20 mouse cellular contexts compared by ENCODE assay signal in the genomic region with DNA sequence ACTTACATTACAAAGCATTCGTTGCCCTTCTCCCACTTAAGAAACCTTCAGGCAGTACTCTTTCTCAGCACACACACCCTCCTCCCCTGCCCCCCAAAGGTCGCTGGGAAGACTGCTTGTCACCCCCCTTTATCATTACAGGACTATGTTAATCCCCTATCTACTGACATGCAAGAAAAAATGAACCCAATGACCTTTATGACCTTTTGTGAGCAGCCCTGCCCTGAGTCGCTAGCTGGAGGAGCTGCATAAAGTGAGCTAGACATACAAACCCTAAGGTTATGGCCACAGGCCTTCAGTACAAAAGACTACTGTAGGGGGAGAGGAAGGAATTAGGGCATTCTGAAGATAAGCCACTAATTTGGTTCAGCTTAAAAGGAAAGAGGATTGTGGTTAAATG. TPM values are rescaled to one million over a fixed set of nuclear protein-coding genes. Genes with fewer than 3 reads are reported as not detected.
"Had no signal": no experiment of that assay in that cellular context is flagged by ENCODE, and none has a peak within 500 bp of the region (broad histone marks: within the 10 kb centered on the region; RNA-seq: fewer than 3 reads in every experiment).

No protein-coding gene starts in this region.

- H3K9ac ChIP-seq: liver, embryonic 15.5 days; liver, postnatal 0 days; lung, embryonic 15.5 days; midbrain, embryonic 13.5 days; midbrain, embryonic 15.5 days; neural tube, embryonic 13.5 days; neural tube, embryonic 15.5 days; stomach, embryonic 15.5 days had no signal

- ATAC-seq: liver, postnatal 0 days; lung, postnatal 0 days; midbrain, embryonic 13.5 days; midbrain, embryonic 15.5 days had no signal

- H3K27me3 ChIP-seq: liver, embryonic 15.5 days; lung, embryonic 15.5 days; megakaryocyte, embryonic 14.5 days; midbrain, embryonic 13.5 days; midbrain, embryonic 15.5 days; neural tube, embryonic 13.5 days; neural tube, embryonic 15.5 days; stomach, embryonic 15.5 days had no signal

- H3K9me3 ChIP-seq: liver, embryonic 15.5 days; lung, embryonic 15.5 days; megakaryocyte, embryonic 14.5 days; midbrain, embryonic 13.5 days; midbrain, embryonic 15.5 days; neural tube, embryonic 13.5 days; neural tube, embryonic 15.5 days; stomach, embryonic 15.5 days had no signal

- H3K4me3 ChIP-seq: liver, embryonic 15.5 days; lung, embryonic 15.5 days; megakaryocyte, embryonic 14.5 days; midbrain, embryonic 13.5 days; midbrain, embryonic 15.5 days; myocyte; neural tube, embryonic 13.5 days; neural tube, embryonic 15.5 days; stomach, embryonic 15.5 days had no signal

- DNase-seq: liver, postnatal 0 days; lung, adult 2 months; lung, postnatal 14 days; lung, postnatal 36 days; right cerebral cortex, postnatal 14 days; thymus, adult 2 months; thymus, postnatal 25 days; thymus, postnatal 4 days had no signal

- H3K27ac ChIP-seq: liver, embryonic 15.5 days; lung, embryonic 15.5 days; macrophage; midbrain, embryonic 13.5 days; midbrain, embryonic 15.5 days; neural tube, embryonic 13.5 days; neural tube, embryonic 15.5 days; stomach, embryonic 15.5 days; stomach, postnatal 0 days had no signal

- H3K4me1 ChIP-seq: liver, embryonic 15.5 days; lung, embryonic 15.5 days; midbrain, embryonic 13.5 days; midbrain, embryonic 15.5 days; neural tube, embryonic 13.5 days; neural tube, embryonic 15.5 days; stomach, embryonic 15.5 days had no signal

RNA-seq across cellular contexts. Expression of a gene that starts 14.0 kb away (rescaled TPM):
- polyA plus RNA-seq: macrophage had no signal
